Mouse (Mus musculus) skeletal muscle tissue, postnatal 0 days (tissue): ENCODE measurements around the gene Pgm2l1. TPM values are rescaled to one million over a fixed set of nuclear protein-coding genes. Genes with fewer than 3 reads are reported as not detected.

Experiments used
- polyA plus RNA-seq: library from polyadenylated mRNA; unstranded; fragments of >200 nt; fragmentation: Nextera tagmentation; extraction: Ambion mirVana; gene quantifications from 2 replicates; pipeline ENCODE4 v1.2.1, GENCODE M21; 2015

Gene Pgm2l1
- 0.96 and 1.6 TPM in 2 replicates for polyA plus RNA-seq

DNA sequence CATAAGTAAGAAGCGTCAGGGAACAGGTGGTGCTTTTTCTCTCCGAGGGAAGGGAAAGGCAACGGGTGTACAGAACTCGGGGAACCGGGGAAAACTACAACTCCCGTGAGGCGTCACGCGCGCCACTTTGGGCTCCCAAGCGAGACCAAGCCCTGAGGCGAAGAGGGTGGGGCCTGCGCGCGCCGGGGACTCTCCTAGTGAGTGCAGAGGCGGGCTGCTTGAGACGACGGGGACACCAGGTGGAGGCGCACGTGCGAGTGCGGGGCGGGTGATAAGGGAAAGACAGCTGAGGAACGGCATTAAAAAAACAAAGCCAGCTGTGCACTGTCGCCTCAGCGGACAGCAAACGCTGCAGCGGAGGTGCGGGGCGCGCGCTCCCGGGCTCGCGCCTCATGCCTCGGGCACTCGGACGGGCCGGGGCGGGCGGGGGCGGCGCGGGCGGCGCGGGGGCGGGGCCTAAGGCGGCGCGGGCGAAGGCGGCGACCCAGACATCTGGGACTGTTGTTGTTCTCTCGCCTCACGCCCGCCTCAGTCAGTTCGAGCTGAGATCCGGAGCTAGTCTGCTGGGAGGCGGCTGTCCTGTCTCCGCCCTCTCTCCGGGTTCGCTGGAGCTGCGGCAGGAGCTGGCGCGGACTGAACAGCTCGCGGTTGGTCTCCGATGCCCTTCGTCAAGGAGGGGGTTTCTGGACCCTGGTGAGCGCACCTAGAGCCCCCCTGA is at the start of gene Pgm2l1:
Gene Pgm2l1 (plus strand): TSS at position 237 of the 718 bp plus-strand sequence.

GRCm38 (mm10) chr7:100285383-100285782 is 58.2 kb downstream of the Pgm2l1 start, which contains the start of gene P4ha3:
Gene P4ha3 (plus strand): TSS chr7:100285520.

Other genes with a start within 250 kb of the Pgm2l1 start
- 2.0 TPM in 2 replicates for gene Rnf169, start 246.9 kb upstream of the Pgm2l1 start, polyA plus RNA-seq
- 2.3 and 2.5 TPM in 2 replicates for gene Chrdl2, start 221.2 kb upstream of the Pgm2l1 start, polyA plus RNA-seq
- 12.2 and 15.3 TPM in 2 replicates for gene Pold3, start 105.8 kb upstream of the Pgm2l1 start, polyA plus RNA-seq
- gene Lipt2, start 68.1 kb upstream of the Pgm2l1 start, polyA plus RNA-seq: 12.9 and 15.0 TPM in 2 replicates
- gene Kcne3, start 50.9 kb upstream of the Pgm2l1 start, polyA plus RNA-seq: 2.9 and 4.5 TPM in 2 replicates
- gene P4ha3, start 58.1 kb downstream of the Pgm2l1 start, polyA plus RNA-seq: 3.5 and 4.3 TPM in 2 replicates
- 4.9 and 7.2 TPM in 2 replicates for gene C2cd3, start 144.8 kb downstream of the Pgm2l1 start, polyA plus RNA-seq
- gene Ppme1, start 144.9 kb downstream of the Pgm2l1 start, polyA plus RNA-seq: 30.8 and 33.3 TPM in 2 replicates
- gene Ucp3, start 245.6 kb downstream of the Pgm2l1 start, polyA plus RNA-seq: 39.3 and 50.4 TPM in 2 replicates